Mouse (Mus musculus): Measurements from ENCODE around the gene AI464131. TPM values are rescaled to one million over a fixed set of nuclear protein-coding genes. Genes with fewer than 3 reads are reported as not detected.
A peak's percentile ranks its signal among the peaks of the same experiment; 100 is the strongest.

AI464131 gene
- polyA plus RNA-seq, 1 experiment = 24.8 TPM

DNA sequence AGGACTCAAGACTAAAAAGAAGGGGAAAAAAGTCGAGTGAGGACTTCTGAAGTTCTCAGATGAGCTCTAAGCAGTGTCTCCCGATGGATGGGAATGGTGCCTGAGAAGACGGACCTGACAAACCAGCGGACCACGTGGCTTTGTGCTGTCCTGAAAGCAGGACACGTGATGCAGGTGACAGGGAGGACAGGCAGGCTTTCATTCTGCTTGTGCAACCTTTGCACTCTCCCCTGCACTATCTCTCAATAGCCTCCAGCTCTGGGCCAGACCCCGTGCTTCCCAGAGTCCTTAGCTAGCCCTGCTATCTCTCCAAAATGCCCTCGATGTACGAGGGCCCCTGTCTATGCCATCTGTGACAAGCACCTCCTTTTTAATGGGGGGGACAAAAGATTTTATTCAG, 22.0 kb upstream of the AI464131 start:
- H3K27ac ChIP-seq (ENCODE audit: insufficient read depth, low read length) = no peak overlapping the region
- H3K4me1 ChIP-seq (ENCODE audit: control insufficient read depth, insufficient read depth, low read length) = peaks cover 4% of the 10 kb centered on the region; the same call in 1 of the 2 replicates
- TF ChIP-seq POLR2A (IDR thresholded peaks at IDR 0.05; ENCODE audit: extremely low read depth, insufficient read depth, low read length) (no peak), CTCF (IDR thresholded peaks at IDR 0.05; ENCODE audit: extremely low read depth, insufficient read depth, low read length) (no peak)
- no peak overlapping the region for H3K4me3 ChIP-seq (ENCODE audit: insufficient read depth, low read length)

DNA sequence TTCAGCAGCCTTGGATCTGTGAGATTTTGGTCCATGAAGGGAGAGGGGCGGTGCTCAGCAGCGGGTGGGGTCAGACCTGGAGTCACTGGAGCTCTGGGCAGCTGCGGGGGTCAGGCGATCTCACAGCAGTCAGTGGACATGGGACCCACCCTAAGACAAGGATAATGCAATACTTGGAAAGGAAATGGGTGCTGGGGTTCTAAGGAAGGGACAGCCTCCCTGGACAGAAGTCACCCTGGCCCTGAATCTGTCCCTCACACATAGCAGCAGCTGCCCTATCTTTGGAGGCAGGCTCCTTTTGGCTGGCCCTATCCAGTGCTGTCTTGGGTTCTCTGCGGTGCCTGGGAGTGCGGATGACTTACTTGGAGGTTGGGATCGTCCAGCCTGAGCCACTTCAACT, 21.0 kb upstream of the AI464131 start:
- H3K4me1 ChIP-seq (ENCODE audit: control insufficient read depth, insufficient read depth, low read length) = peaks cover 4% of the 10 kb centered on the region; the same call in 1 of the 2 replicates
- TF ChIP-seq POLR2A (IDR thresholded peaks at IDR 0.05; ENCODE audit: extremely low read depth, insufficient read depth, low read length) (no peak), CTCF (IDR thresholded peaks at IDR 0.05; ENCODE audit: extremely low read depth, insufficient read depth, low read length) (no peak)
- H3K4me3 ChIP-seq (ENCODE audit: insufficient read depth, low read length) = no peak overlapping the region
- H3K27ac ChIP-seq (ENCODE audit: insufficient read depth, low read length) = no peak overlapping the region

DNA sequence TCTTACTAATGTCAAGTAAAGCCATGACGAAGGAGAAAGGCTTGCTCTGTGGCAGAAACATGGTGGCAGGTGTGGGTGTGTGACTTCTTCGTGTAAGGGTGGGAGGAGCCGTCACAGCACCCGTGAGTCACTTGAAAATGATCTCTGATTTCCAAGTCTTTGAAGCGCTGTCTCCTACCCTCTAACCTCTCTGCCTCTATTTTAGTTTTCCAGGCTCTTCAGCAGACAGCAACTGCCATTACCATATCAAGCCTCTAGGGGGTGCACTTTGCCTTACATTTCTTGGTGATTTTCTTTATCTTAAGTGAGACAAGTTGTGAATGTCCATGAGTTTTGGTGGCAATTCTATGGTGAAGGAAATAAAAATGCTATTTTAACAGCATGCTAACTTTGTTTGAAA, 19.9 kb upstream of the AI464131 start:
- TF ChIP-seq POLR2A (IDR thresholded peaks at IDR 0.05; ENCODE audit: extremely low read depth, insufficient read depth, low read length) = no peak
- TF ChIP-seq CTCF (IDR thresholded peaks at IDR 0.05; ENCODE audit: extremely low read depth, insufficient read depth, low read length) = peak; percentile 51; the same call in 1 of the 2 replicates
- Histone ChIP-seq H3K27ac (ENCODE audit: insufficient read depth, low read length) (no peak overlapping the region), H3K4me3 (ENCODE audit: insufficient read depth, low read length) (no peak overlapping the region), H3K4me1 (ENCODE audit: control insufficient read depth, insufficient read depth, low read length) (peaks cover 5% of the 10 kb centered on the region)

DNA sequence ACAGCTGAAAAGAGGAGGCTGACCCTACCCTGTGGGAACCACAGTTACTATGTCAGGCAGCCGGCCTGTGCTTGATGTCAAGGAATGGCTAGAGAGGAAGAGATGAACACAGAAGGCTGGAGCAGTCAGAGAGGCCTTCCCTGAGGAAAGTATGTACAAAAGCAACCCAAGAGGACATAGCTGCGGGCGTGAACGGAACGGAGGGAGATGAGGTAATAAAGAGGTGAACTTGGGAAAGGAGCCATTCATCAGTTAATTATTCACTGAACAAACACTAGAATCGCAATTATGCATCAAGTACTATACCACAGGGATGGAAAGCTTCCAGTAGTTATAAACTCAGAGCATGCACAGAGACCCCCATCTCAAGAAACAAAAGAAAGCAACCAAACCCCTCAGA, 19.3 kb upstream of the AI464131 start:
- no peak overlapping the region for H3K27ac ChIP-seq (ENCODE audit: insufficient read depth, low read length)

DNA sequence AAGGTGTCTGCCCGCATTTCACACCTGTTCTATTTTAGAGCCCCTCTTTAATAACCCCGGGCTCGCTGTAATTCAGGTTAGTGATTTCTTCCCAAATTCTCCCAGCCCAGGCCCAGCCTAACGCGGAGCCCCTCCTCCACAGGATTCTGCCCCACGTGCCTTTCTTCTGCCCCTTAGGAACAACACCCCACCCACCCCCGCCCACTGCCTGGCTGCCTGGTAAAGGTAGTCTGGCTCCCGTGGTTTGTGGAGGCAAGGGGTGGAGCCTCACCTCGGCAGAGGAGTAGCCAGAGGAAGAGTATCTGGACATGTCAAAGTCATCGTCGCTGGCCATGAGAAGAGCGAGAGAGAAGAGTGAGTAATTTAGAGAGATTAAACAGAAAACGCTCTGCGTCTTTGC, 17.8 kb upstream of the AI464131 start:
- Histone ChIP-seq H3K4me1 (ENCODE audit: control insufficient read depth, insufficient read depth, low read length) (peaks cover 4% of the 10 kb centered on the region), H3K4me3 (ENCODE audit: insufficient read depth, low read length) (no peak overlapping the region), H3K27ac (ENCODE audit: insufficient read depth, low read length) (no peak overlapping the region)
- TF ChIP-seq POLR2A (IDR thresholded peaks at IDR 0.05; ENCODE audit: extremely low read depth, insufficient read depth, low read length) (no peak), CTCF (IDR thresholded peaks at IDR 0.05; ENCODE audit: extremely low read depth, insufficient read depth, low read length) (no peak)

More for the DNA sequence above, 19.3 kb upstream of the AI464131 start:
- Histone ChIP-seq H3K4me1 (ENCODE audit: control insufficient read depth, insufficient read depth, low read length) (peaks cover 5% of the 10 kb centered on the region), H3K4me3 (ENCODE audit: insufficient read depth, low read length) (no peak overlapping the region)
- no peak for TF ChIP-seq POLR2A (IDR thresholded peaks at IDR 0.05; ENCODE audit: extremely low read depth, insufficient read depth, low read length)
- TF ChIP-seq CTCF (IDR thresholded peaks at IDR 0.05; ENCODE audit: extremely low read depth, insufficient read depth, low read length) = no peak

DNA sequence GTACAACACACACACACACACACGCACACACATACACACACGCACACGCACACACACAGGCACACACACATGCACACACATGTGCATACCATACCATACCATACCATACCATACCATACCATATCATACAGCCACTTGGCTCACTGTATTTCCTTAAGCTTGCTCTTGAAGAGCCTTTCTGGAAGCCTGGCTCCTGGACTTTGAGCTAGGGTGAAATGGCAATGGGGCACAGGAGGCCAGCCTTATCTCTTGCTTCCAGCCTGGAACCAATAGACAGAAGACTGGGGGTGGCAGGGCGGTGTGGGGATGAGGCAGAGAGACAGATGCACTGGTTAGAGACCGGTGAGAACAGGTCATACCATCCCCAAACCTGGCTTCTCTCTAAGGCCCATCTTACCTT, 16.3 kb upstream of the AI464131 start:
- no peak overlapping the region for H3K27ac ChIP-seq (ENCODE audit: insufficient read depth, low read length)
- TF ChIP-seq CTCF (IDR thresholded peaks at IDR 0.05; ENCODE audit: extremely low read depth, insufficient read depth, low read length) = no peak
- no peak for TF ChIP-seq POLR2A (IDR thresholded peaks at IDR 0.05; ENCODE audit: extremely low read depth, insufficient read depth, low read length)
- no peak overlapping the region for H3K4me3 ChIP-seq (ENCODE audit: insufficient read depth, low read length)
- H3K4me1 ChIP-seq (ENCODE audit: control insufficient read depth, insufficient read depth, low read length) = peaks cover 4% of the 10 kb centered on the region

DNA sequence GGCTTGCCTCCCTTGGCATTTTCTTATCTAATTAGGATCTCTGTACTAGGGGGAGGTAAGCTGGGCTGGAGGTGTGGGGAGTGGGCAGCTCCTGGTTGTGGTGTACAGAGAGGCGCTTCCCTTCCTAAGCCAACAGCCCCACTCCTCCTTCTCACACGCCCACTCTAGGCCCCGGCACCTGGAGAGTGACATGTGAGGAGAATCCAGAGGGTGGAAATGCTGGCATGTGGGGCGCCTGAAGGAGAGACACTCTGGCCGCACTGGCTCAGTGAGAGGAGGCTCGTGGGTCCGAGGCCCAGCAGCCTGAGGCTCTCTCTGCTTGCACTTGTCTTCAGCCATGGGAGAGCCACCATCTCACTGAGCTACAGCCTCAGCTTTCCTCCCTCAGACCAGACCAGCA, 15.5 kb upstream of the AI464131 start:
- TF ChIP-seq CTCF (IDR thresholded peaks at IDR 0.05; ENCODE audit: extremely low read depth, insufficient read depth, low read length) (no peak), POLR2A (IDR thresholded peaks at IDR 0.05; ENCODE audit: extremely low read depth, insufficient read depth, low read length) (no peak)
- Histone ChIP-seq H3K4me3 (ENCODE audit: insufficient read depth, low read length) (no peak overlapping the region), H3K27ac (ENCODE audit: insufficient read depth, low read length) (no peak overlapping the region), H3K4me1 (ENCODE audit: control insufficient read depth, insufficient read depth, low read length) (peaks cover 6% of the 10 kb centered on the region)

DNA sequence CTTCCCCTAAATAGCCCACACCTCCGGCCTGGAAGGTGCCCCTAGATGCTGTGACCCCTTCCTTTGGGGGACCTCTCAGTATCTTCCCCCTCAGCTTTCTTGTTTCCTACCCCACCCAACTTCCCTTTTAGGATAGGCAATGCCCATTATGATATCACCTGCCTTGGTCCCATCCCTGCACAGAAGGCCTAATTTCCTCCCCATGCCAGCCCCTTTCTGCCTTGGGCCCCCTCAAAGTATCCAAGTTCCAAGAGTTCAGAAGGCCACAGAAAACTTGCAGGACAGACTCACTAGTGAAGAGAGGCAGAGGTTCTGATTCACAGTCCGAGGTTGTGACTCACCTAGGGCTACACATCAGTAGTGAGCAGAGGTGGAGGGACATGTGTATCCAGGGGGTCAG, 14.4 kb upstream of the AI464131 start, which contains the start of gene 1110017D15Rik:
1110017D15Rik (minus strand) TSS at position 101 of the 400 bp plus-strand sequence.
- no peak within 1 kb of the TSS for H3K4me3 ChIP-seq (ENCODE audit: insufficient read depth, low read length)
- no peak for TF ChIP-seq POLR2A (IDR thresholded peaks at IDR 0.05; ENCODE audit: extremely low read depth, insufficient read depth, low read length)
- no peak for TF ChIP-seq CTCF (IDR thresholded peaks at IDR 0.05; ENCODE audit: extremely low read depth, insufficient read depth, low read length)
- no peak within 1 kb of the TSS for H3K27ac ChIP-seq (ENCODE audit: insufficient read depth, low read length)
- H3K4me1 ChIP-seq (ENCODE audit: control insufficient read depth, insufficient read depth, low read length) = peaks cover 6% of the 10 kb centered on the region

DNA sequence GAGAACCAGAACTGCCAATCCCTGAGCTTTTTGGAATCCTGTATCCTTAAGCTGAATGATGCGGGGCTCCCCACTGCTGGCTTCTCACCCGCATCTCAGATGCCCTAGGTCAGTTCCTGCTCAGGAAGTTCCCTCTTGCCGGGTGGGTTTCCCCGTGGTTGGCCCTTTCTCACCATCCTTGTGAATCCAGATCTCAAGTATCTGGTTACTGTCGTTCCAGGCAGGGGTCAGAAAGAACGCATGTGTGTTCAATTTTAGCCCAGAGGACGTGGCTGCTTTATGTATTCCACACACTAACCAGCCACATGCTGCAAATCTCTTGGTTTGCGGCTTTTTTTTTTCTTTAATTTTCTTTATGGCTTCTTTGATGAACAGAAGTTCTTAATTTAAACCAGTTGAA, 10.8 kb upstream of the AI464131 start:
- Histone ChIP-seq H3K4me1 (ENCODE audit: control insufficient read depth, insufficient read depth, low read length) (peaks cover 6% of the 10 kb centered on the region), H3K4me3 (ENCODE audit: insufficient read depth, low read length) (no peak overlapping the region), H3K27ac (ENCODE audit: insufficient read depth, low read length) (no peak overlapping the region)
- TF ChIP-seq POLR2A (IDR thresholded peaks at IDR 0.05; ENCODE audit: extremely low read depth, insufficient read depth, low read length) = no peak
- TF ChIP-seq CTCF (IDR thresholded peaks at IDR 0.05; ENCODE audit: extremely low read depth, insufficient read depth, low read length) = no peak

DNA sequence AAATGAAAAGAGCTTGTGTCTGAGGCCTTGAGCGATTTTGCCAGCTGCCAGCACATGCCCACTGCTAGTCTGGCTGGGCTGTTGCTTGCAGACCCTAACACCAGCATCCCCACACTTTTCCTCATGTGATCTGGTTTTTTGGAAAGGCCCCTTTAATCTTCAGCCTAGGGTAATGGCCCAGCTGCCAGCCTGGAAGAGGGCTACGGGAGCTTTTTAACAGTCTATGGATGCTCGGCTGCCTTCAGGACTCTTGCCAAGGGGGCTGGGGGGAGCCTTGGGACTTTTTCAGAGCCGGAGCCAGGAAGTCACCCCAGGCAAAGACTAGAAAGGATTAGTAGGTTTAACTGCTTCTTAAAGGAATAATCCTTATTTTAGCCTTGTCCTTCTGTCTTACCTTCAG, 10.4 kb upstream of the AI464131 start:
- Histone ChIP-seq H3K27ac (ENCODE audit: insufficient read depth, low read length) (no peak overlapping the region), H3K4me1 (ENCODE audit: control insufficient read depth, insufficient read depth, low read length) (peaks cover 3% of the 10 kb centered on the region), H3K4me3 (ENCODE audit: insufficient read depth, low read length) (no peak overlapping the region)
- TF ChIP-seq POLR2A (IDR thresholded peaks at IDR 0.05; ENCODE audit: extremely low read depth, insufficient read depth, low read length) (no peak), CTCF (IDR thresholded peaks at IDR 0.05; ENCODE audit: extremely low read depth, insufficient read depth, low read length) (no peak)

All from cortical plate, adult 2 months (tissue).